ENCODE assay signal across 19 mouse cellular contexts in the genomic region with DNA sequence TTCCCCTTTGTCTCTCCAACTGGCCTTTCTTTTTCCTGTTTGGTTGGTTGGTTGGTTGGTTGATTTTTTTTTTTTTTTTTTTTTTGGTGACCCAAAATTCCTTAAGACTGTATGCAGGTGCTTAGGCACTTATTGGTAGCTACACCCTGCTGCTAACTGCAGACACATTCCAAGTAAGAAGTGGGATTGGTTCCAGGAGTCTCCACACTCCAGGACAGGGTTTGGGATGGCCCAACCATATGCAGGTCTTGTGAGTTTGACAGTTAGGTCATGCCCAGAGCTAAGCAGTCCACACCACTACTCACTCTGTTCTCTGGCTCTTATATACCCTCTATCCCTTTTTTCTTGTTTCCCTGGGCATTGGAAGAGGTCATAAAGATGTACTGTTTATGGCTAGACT.
"Had no signal": no experiment of that assay in that cellular context is flagged by ENCODE, and none has a peak within 500 bp of the region (broad histone marks: within the 10 kb centered on the region; RNA-seq: fewer than 3 reads in every experiment).

No protein-coding gene starts in this region.

- H3K27me3 ChIP-seq: kidney, embryonic 15.5 days; limb, embryonic 12.5 days; limb, embryonic 15.5 days; neural tube, embryonic 12.5 days; neural tube, embryonic 15.5 days; stomach, embryonic 15.5 days had no signal

- H3K9ac ChIP-seq: kidney, embryonic 15.5 days; limb, embryonic 12.5 days; limb, embryonic 15.5 days; liver, embryonic 14.5 days; liver, postnatal 0 days; neural tube, embryonic 12.5 days; neural tube, embryonic 15.5 days; stomach, embryonic 15.5 days had no signal

- H3K4me1 ChIP-seq: kidney, embryonic 15.5 days; limb, embryonic 12.5 days; limb, embryonic 15.5 days; neural tube, embryonic 12.5 days; neural tube, embryonic 15.5 days; stomach, embryonic 15.5 days had no signal

- H3K27ac ChIP-seq: kidney, embryonic 15.5 days; limb, embryonic 12.5 days; limb, embryonic 15.5 days; liver, embryonic 14.5 days; macrophage; neural tube, embryonic 12.5 days; neural tube, embryonic 15.5 days; stomach, embryonic 15.5 days had no signal

- H3K4me2 ChIP-seq: kidney, embryonic 15.5 days; limb, embryonic 12.5 days; limb, embryonic 15.5 days; liver, embryonic 11.5 days; neural tube, embryonic 12.5 days; neural tube, embryonic 15.5 days; stomach, embryonic 15.5 days had no signal

- DNase-seq: kidney, adult 8-10 months; kidney, postnatal 10 days; kidney, postnatal 36 days; left cerebral cortex, postnatal 4 days; midbrain, embryonic 14.5 days; right cerebral cortex, adult 18-20 months; right cerebral cortex, postnatal 25 days; spleen, adult 18-20 months; thymus, postnatal 25 days had no signal

- ATAC-seq: liver, postnatal 0 days had no signal

- H3K36me3 ChIP-seq: kidney, embryonic 15.5 days; limb, embryonic 15.5 days; neural tube, embryonic 12.5 days; neural tube, embryonic 15.5 days; stomach, embryonic 15.5 days had no signal

- H3K9me3 ChIP-seq: kidney, embryonic 15.5 days; limb, embryonic 12.5 days; limb, embryonic 15.5 days; neural tube, embryonic 12.5 days; neural tube, embryonic 15.5 days; stomach, embryonic 15.5 days had no signal

- H3K4me3 ChIP-seq: kidney, embryonic 15.5 days; limb, embryonic 12.5 days; limb, embryonic 15.5 days; neural tube, embryonic 12.5 days; neural tube, embryonic 15.5 days; stomach, embryonic 15.5 days had no signal
